Mouse (Mus musculus): ENCODE data around the gene Ctdspl. TPM values are rescaled to one million over a fixed set of nuclear protein-coding genes. Genes with fewer than 3 reads are reported as not detected.

Gene Ctdspl
- polyA plus RNA-seq, 1 experiment: 29.3 TPM

- Histone ChIP-seq H3K4me1 (ENCODE audit: control insufficient read depth, insufficient read depth, insufficient read length, low read length) (peaks cover 6% of the 10 kb centered on the region; the same call in 1 of the 2 replicates), H3K4me3 (ENCODE audit: low read depth, low read length) (no peak overlapping the region), H3K27ac (ENCODE audit: insufficient read depth, low read depth, low read length) (no peak overlapping the region), H3K27me3 (ENCODE audit: control insufficient read depth, insufficient read depth, low read length) (no peaks in the 10 kb centered on the region), H3K36me3 (ENCODE audit: control insufficient read depth, insufficient read depth, low read length) (no peaks in the 10 kb centered on the region; the same call in 1 of the 2 replicates)
- 34% methylated on average over 13 of the region's 13 CpGs for WGBS
- TF ChIP-seq POLR2A (IDR thresholded peaks at IDR 0.05; ENCODE audit: low read depth, low read length) (no peak), CTCF (IDR thresholded peaks at IDR 0.05; ENCODE audit: extremely low read depth, insufficient read length, insufficient replicate concordance, low read depth, low read length) (no peak)
Measured at GRCm38 (mm10) chr9:118935098-118935497, 8.8 kb downstream of the Ctdspl start.

DNA sequence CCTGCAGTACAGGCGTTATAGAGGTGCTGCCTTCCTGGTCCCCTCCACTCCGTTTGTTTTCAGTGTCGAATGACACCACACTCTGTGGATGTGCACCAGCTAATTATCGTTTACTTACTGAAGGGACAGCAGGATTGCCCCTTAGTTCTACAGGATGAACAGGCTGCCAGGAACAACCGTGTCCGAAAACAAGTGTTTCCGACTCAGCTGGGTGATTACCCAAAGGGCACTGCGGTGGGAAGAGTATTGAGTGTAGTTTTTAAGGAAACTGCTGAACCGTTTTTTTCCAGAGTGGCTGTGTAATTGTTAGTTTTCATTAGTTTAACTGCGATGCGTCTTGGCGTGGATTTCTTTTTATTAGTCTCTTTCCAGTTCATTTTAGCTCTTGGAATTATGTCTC, 9.8 kb downstream of the Ctdspl start:
- no peak overlapping the region for H3K4me3 ChIP-seq (ENCODE audit: low read depth, low read length)
- WGBS: 87% methylated on average over 12 of the region's 12 CpGs
- peaks cover 10% of the 10 kb centered on the region; the same call in 1 of the 2 replicates for H3K4me1 ChIP-seq (ENCODE audit: control insufficient read depth, insufficient read depth, insufficient read length, low read length)
- no peak overlapping the region for H3K27ac ChIP-seq (ENCODE audit: insufficient read depth, low read depth, low read length)
- H3K27me3 ChIP-seq (ENCODE audit: control insufficient read depth, insufficient read depth, low read length): no peaks in the 10 kb centered on the region
- TF ChIP-seq POLR2A (IDR thresholded peaks at IDR 0.05; ENCODE audit: low read depth, low read length): no peak
- TF ChIP-seq CTCF (IDR thresholded peaks at IDR 0.05; ENCODE audit: extremely low read depth, insufficient read length, insufficient replicate concordance, low read depth, low read length): no peak
- no peaks in the 10 kb centered on the region for H3K36me3 ChIP-seq (ENCODE audit: control insufficient read depth, insufficient read depth, low read length)

GRCm38 (mm10) chr9:118937515-118937914, 11.3 kb downstream of the Ctdspl start:
- TF ChIP-seq CTCF (IDR thresholded peaks at IDR 0.05; ENCODE audit: extremely low read depth, insufficient read length, insufficient replicate concordance, low read depth, low read length) (no peak), POLR2A (IDR thresholded peaks at IDR 0.05; ENCODE audit: low read depth, low read length) (no peak)
- H3K27ac ChIP-seq (ENCODE audit: insufficient read depth, low read depth, low read length): no peak overlapping the region

GRCm38 (mm10) chr9:118939410-118939809, 13.2 kb downstream of the Ctdspl start:
- Histone ChIP-seq H3K4me1 (ENCODE audit: control insufficient read depth, insufficient read depth, insufficient read length, low read length) (peaks cover 27% of the 10 kb centered on the region; the same call in 1 of the 2 replicates), H3K27me3 (ENCODE audit: control insufficient read depth, insufficient read depth, low read length) (no peaks in the 10 kb centered on the region), H3K36me3 (ENCODE audit: control insufficient read depth, insufficient read depth, low read length) (no peaks in the 10 kb centered on the region), H3K4me3 (ENCODE audit: low read depth, low read length) (no peak overlapping the region), H3K27ac (ENCODE audit: insufficient read depth, low read depth, low read length) (peak overlapping the region; percentile 11; the same call in 1 of the 2 replicates)
- TF ChIP-seq POLR2A (IDR thresholded peaks at IDR 0.05; ENCODE audit: low read depth, low read length): no peak
- TF ChIP-seq CTCF (IDR thresholded peaks at IDR 0.05; ENCODE audit: extremely low read depth, insufficient read length, insufficient replicate concordance, low read depth, low read length): no peak
- WGBS: 33% methylated on average over 13 of the region's 13 CpGs

More at GRCm38 (mm10) chr9:118937515-118937914, 11.3 kb downstream of the Ctdspl start:
- 70% methylated on average over 3 of the region's 3 CpGs for WGBS
- no peak overlapping the region for H3K4me3 ChIP-seq (ENCODE audit: low read depth, low read length)
- no peaks in the 10 kb centered on the region for H3K27me3 ChIP-seq (ENCODE audit: control insufficient read depth, insufficient read depth, low read length)
- peaks cover 17% of the 10 kb centered on the region; the same call in 1 of the 2 replicates for H3K4me1 ChIP-seq (ENCODE audit: control insufficient read depth, insufficient read depth, insufficient read length, low read length)
- no peaks in the 10 kb centered on the region for H3K36me3 ChIP-seq (ENCODE audit: control insufficient read depth, insufficient read depth, low read length)

DNA sequence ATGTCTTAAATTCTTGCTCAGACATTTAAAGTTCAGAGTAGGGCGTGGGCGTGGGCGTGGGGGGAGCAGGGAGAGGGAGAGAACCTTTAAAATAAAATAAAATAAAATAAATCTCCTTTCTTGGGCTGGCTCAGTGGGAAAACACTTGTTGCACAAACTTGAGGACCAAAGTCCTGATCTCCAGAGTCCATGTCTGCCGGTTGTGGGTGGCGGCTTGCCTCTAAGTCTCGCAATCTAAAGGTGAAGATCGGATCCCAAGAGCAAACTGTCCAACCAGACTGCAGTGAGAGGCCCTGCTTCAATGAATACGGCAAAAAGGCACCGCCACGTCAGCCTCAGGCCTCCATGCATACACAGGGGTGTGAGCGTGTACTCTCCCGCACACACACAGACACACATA, 13.6 kb downstream of the Ctdspl start:
- Histone ChIP-seq H3K4me1 (ENCODE audit: control insufficient read depth, insufficient read depth, insufficient read length, low read length) (peaks cover 29% of the 10 kb centered on the region; the same call in 1 of the 2 replicates), H3K27ac (ENCODE audit: insufficient read depth, low read depth, low read length) (peak overlapping the region; percentile 91; the same call in 1 of the 2 replicates), H3K36me3 (ENCODE audit: control insufficient read depth, insufficient read depth, low read length) (no peaks in the 10 kb centered on the region), H3K4me3 (ENCODE audit: low read depth, low read length) (no peak overlapping the region), H3K27me3 (ENCODE audit: control insufficient read depth, insufficient read depth, low read length) (no peaks in the 10 kb centered on the region)
- WGBS: 58% methylated on average over 12 of the region's 12 CpGs
- no peak for TF ChIP-seq POLR2A (IDR thresholded peaks at IDR 0.05; ENCODE audit: low read depth, low read length)
- no peak for TF ChIP-seq CTCF (IDR thresholded peaks at IDR 0.05; ENCODE audit: extremely low read depth, insufficient read length, insufficient replicate concordance, low read depth, low read length)

GRCm38 (mm10) chr9:118940591-118941207, 14.4 kb downstream of the Ctdspl start:
- H3K27ac ChIP-seq (ENCODE audit: insufficient read depth, low read depth, low read length): peak overlapping the region; percentile 91
- TF ChIP-seq CTCF (IDR thresholded peaks at IDR 0.05; ENCODE audit: extremely low read depth, insufficient read length, insufficient replicate concordance, low read depth, low read length): no peak
- TF ChIP-seq POLR2A (IDR thresholded peaks at IDR 0.05; ENCODE audit: low read depth, low read length): no peak
- no peak overlapping the region for H3K4me3 ChIP-seq (ENCODE audit: low read depth, low read length)
- peaks cover 29% of the 10 kb centered on the region; the same call in 1 of the 2 replicates for H3K4me1 ChIP-seq (ENCODE audit: control insufficient read depth, insufficient read depth, insufficient read length, low read length)
- no peaks in the 10 kb centered on the region for H3K27me3 ChIP-seq (ENCODE audit: control insufficient read depth, insufficient read depth, low read length)
- H3K36me3 ChIP-seq (ENCODE audit: control insufficient read depth, insufficient read depth, low read length): no peaks in the 10 kb centered on the region
- WGBS: 45% methylated on average over 12 of the region's 12 CpGs

GRCm38 (mm10) chr9:118942030-118942429, 15.8 kb downstream of the Ctdspl start:
- no peaks in the 10 kb centered on the region for H3K27me3 ChIP-seq (ENCODE audit: control insufficient read depth, insufficient read depth, low read length)
- WGBS: 57% methylated on average over 4 of the region's 4 CpGs
- TF ChIP-seq POLR2A (IDR thresholded peaks at IDR 0.05; ENCODE audit: low read depth, low read length) (no peak), CTCF (IDR thresholded peaks at IDR 0.05; ENCODE audit: extremely low read depth, insufficient read length, insufficient replicate concordance, low read depth, low read length) (no peak)

More at GRCm38 (mm10) chr9:118942030-118942429, 15.8 kb downstream of the Ctdspl start:
- H3K27ac ChIP-seq (ENCODE audit: insufficient read depth, low read depth, low read length): no peak overlapping the region
- H3K4me3 ChIP-seq (ENCODE audit: low read depth, low read length): no peak overlapping the region
- peaks cover 29% of the 10 kb centered on the region; the same call in 1 of the 2 replicates for H3K4me1 ChIP-seq (ENCODE audit: control insufficient read depth, insufficient read depth, insufficient read length, low read length)
- H3K36me3 ChIP-seq (ENCODE audit: control insufficient read depth, insufficient read depth, low read length): no peaks in the 10 kb centered on the region

All from small intestine, adult 2 months (tissue).